Mouse (Mus musculus) neural tube, embryonic 13.5 days (tissue): ENCODE data around the gene 4930544D05Rik. TPM values are rescaled to one million over a fixed set of nuclear protein-coding genes. Genes with fewer than 3 reads are reported as not detected.

Experiments used
- ATAC-seq: fragments of 200-750 bp; cut with Nextera tagmentation; 2 replicates; pipeline ENCODE4 v1.8.0; 2017; ENCODE audit warnings: low read depth, mild to moderate bottlenecking, moderate TSS enrichment, moderate library complexity
- H3K27ac ChIP-seq: fragments of 300-500 bp; sonication (generic); replicated peaks from 2 replicates; pipeline ENCODE4 v1.5.1; 2015; ENCODE audit warnings: moderate library complexity, mild to moderate bottlenecking, inconsistent platforms
- H3K27me3 ChIP-seq: fragments of 300-500 bp; sonication (generic); 2 replicates; pipeline ENCODE4 v1.6.1; 2015; ENCODE audit warnings: mild to moderate bottlenecking, inconsistent platforms
- H3K36me3 ChIP-seq: fragments of 300-500 bp; sonication (generic); 2 replicates; pipeline ENCODE4 v1.6.1; 2015; ENCODE audit warnings: mild to moderate bottlenecking, inconsistent platforms
- H3K4me1 ChIP-seq: fragments of 300-500 bp; sonication (generic); replicated peaks from 2 replicates; pipeline ENCODE4 v1.6.1; 2015; ENCODE audit warnings: inconsistent platforms
- H3K4me2 ChIP-seq: fragments of 300-500 bp; sonication (generic); 2 replicates; pipeline ENCODE4 v1.6.1; 2015; ENCODE audit warnings: inconsistent platforms, mild to moderate bottlenecking, moderate library complexity
- H3K4me3 ChIP-seq: fragments of 300-500 bp; sonication (generic); 2 replicates; pipeline ENCODE4 v1.5.1; 2015; ENCODE audit warnings: mild to moderate bottlenecking, inconsistent platforms
- H3K9ac ChIP-seq: fragments of 300-500 bp; sonication (generic); 2 replicates; pipeline ENCODE4 v1.6.1; 2015; ENCODE audit warnings: moderate library complexity, mild to moderate bottlenecking, inconsistent platforms
- H3K9me3 ChIP-seq: fragments of 300-500 bp; sonication (generic); 2 replicates; pipeline ENCODE4 v1.6.1; 2016; ENCODE audit warnings: inconsistent platforms
- WGBS: fragments of 180-500 bp; shearing (Covaris S2); methylation state at CpG from one replicate; pipeline ENCODE4 v1.1.7; 2015; 5-methylcytosine and 5-hydroxymethylcytosine counted together
- polyA plus RNA-seq: library from polyadenylated mRNA; unstranded; fragments of >200 nt; fragmentation: Nextera tagmentation; extraction: Ambion mirVana; gene quantifications from 2 replicates; pipeline ENCODE4 v1.2.1, GENCODE M21; 2015

The 4930544D05Rik gene
- polyA plus RNA-seq, 1 experiment from 2014 or later: not detected

DNA sequence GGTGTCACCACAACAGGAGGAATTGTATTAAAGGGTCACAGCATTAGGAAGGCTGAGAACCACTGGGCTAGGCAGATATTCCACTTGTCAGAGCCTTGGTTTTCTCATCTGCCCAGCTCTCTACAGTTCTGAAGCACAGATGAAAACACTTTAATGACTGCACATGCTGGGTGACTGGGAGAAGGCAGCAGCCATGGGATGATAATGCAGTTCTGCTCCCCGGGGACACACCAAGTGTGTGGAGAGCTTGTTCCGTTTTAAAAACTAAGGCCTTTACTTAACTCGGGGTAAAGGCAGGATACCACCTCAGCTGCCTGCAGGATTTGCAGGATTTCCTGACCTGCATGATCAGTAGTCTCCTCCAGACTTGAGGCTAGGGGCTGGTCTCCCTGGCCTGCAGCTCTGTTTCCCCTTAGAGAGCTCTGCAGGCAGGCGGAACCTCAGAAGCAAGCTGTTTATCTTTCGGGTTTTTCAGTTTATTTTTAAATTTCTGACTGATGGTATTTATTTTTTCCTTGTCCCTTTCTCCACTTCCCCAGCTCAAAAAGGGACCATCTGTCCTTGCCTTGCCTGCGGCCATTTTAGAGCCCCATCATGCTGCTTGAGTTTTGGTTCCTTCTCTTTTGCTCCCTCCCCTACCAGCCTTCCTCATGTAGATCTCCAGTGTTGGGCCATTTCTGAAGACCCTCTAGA is 32.5 kb upstream of the 4930544D05Rik start:
- no peak overlapping the region for H3K4me3 ChIP-seq
- H3K4me1 ChIP-seq: peaks cover 64% of the 10 kb centered on the region
- H3K9me3 ChIP-seq: no peaks in the 10 kb centered on the region
- H3K36me3 ChIP-seq: no peaks in the 10 kb centered on the region
- ATAC-seq: no peak
- H3K27ac ChIP-seq: peak overlapping the region; percentile 46; the same call in 1 of the 2 replicates
- no peaks in the 10 kb centered on the region for H3K27me3 ChIP-seq
- WGBS: 65% methylated on average over 6 of the region's 6 CpGs
- H3K9ac ChIP-seq: peak overlapping the region; percentile 26; the same call in 1 of the 2 replicates
- H3K4me2 ChIP-seq: no peak overlapping the region

DNA sequence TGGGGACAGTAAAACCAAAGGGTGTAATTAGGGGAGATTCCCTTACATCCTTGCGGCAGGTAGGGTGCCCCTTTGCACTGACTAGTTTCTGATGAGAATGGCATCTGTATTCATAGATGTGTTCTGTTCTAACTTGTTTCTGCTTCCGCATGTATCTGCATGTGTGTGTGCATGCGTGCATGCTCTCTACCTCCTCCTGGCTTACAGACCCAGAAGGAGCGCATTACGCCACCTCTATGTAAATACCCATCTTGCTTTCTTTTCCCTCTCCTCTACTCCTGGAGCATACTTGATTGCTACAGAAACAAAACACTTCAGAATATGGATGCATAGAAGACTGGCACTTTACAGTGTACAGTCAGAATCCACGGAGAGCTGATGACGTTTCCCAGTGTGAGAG is 31.9 kb upstream of the 4930544D05Rik start:
- Histone ChIP-seq H3K36me3 (no peaks in the 10 kb centered on the region), H3K27ac (peak overlapping the region; percentile 46; the same call in 1 of the 2 replicates), H3K4me1 (peaks cover 58% of the 10 kb centered on the region), H3K9me3 (no peaks in the 10 kb centered on the region), H3K27me3 (no peaks in the 10 kb centered on the region), H3K4me2 (no peak overlapping the region), H3K4me3 (no peak overlapping the region), H3K9ac (peak overlapping the region; percentile 26; the same call in 1 of the 2 replicates)
- 94% methylated on average over 7 of the region's 7 CpGs for WGBS
- ATAC-seq: no peak

DNA sequence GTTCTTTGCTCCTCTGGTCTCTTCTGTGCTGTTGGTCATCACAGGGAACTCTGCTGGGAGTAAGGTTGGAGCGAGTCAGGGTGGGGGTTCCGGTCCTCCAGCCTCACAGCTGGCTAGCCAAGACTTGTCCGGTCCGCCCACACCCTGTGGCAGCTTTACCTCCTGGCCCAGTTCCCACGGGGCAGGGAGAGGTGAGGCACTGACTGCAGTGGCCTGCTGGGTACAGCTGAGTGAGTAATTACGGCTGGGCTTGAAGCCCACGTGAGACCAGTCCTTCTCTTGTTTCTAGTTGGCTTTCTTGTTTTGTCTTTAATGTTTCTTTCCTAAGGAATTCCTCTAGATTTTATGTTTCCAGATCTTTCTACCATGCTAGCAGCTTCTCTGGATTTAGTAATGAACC is 30.2 kb upstream of the 4930544D05Rik start:
- Histone ChIP-seq H3K4me2 (no peak overlapping the region; the same call in 1 of the 2 replicates), H3K9ac (no peak overlapping the region), H3K36me3 (no peaks in the 10 kb centered on the region), H3K9me3 (no peaks in the 10 kb centered on the region), H3K4me1 (peaks cover 48% of the 10 kb centered on the region), H3K4me3 (no peak overlapping the region), H3K27ac (peak overlapping the region; percentile 54), H3K27me3 (no peaks in the 10 kb centered on the region)
- peak; percentile 69; the same call in 1 of the 2 replicates for ATAC-seq
- 31% methylated on average over 7 of the region's 7 CpGs for WGBS

DNA sequence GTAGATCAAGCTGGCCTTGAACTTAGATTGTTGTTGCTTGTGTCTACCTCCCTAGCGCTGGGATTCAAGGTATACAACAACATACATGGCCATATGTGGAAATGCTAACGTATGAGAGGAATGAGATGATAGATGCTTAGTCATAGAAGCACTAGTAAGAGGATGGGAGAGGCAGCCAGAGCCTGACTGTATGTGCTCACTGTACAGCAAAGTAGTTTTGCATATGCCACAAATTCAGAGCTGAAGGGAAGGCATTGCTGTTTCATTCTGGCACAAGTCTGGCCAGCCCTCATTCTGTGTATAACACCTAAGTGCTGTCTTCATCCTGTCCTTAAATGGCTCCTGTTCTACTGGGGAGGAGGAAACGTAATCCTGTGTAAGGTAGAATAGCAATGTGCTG is 29.4 kb upstream of the 4930544D05Rik start:
- Histone ChIP-seq H3K4me1 (peaks cover 48% of the 10 kb centered on the region), H3K27ac (no peak overlapping the region), H3K4me3 (no peak overlapping the region), H3K36me3 (no peaks in the 10 kb centered on the region), H3K4me2 (no peak overlapping the region), H3K27me3 (no peaks in the 10 kb centered on the region), H3K9me3 (no peaks in the 10 kb centered on the region), H3K9ac (no peak overlapping the region)
- no peak for ATAC-seq
- 88% methylated on average over 3 of the region's 3 CpGs for WGBS

DNA sequence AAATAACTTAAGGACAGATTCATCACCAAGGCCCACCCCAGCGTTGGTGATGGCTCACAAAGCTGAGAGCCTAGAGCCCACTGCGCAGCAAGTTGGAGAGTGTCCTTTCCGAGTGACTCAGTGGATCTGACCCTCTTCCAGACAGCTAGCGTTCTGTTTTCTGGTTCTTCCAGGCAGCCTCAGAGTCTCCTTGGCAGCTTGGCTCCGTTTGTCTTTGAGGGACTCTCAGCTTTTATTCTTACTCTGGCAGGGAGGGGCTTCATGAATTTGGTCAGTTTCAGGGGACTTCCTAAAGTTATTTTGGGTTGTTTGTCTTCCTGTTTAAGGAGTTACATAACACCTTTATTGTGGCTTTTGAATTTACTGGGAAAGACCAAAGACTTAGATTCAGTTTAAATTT is 28.7 kb upstream of the 4930544D05Rik start:
- H3K27ac ChIP-seq: no peak overlapping the region
- H3K4me2 ChIP-seq: no peak overlapping the region
- H3K4me1 ChIP-seq: peaks cover 47% of the 10 kb centered on the region
- H3K4me3 ChIP-seq: no peak overlapping the region
- no peak for ATAC-seq
- WGBS: 84% methylated on average over 5 of the region's 5 CpGs
- H3K27me3 ChIP-seq: no peaks in the 10 kb centered on the region
- no peak overlapping the region for H3K9ac ChIP-seq
- H3K9me3 ChIP-seq: no peaks in the 10 kb centered on the region
- H3K36me3 ChIP-seq: no peaks in the 10 kb centered on the region

DNA sequence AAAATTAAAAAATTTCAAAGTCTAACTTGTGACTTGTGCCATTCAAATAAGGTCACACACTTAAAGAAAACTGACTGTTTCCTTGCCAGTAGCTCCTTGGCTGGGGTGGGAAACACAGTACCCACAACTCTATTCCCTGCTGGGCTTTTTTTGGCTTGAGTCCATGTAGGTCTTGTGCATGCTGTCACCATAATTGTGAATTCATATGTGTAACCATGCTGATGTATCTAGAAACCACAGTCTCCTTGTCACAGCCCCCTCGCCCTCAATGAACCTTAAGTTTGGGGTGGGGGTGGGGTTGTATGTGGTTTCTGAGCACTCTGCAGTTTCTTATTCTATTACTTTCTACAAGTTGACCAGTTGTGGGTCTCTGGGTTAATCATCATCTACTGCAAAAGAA is 23.9 kb upstream of the 4930544D05Rik start:
- Histone ChIP-seq H3K4me2 (no peak overlapping the region), H3K4me3 (no peak overlapping the region), H3K27me3 (no peaks in the 10 kb centered on the region), H3K4me1 (peaks cover 14% of the 10 kb centered on the region), H3K9me3 (no peaks in the 10 kb centered on the region), H3K9ac (no peak overlapping the region), H3K36me3 (no peaks in the 10 kb centered on the region), H3K27ac (no peak overlapping the region)
- WGBS: 90% methylated on average over 1 of the region's 1 CpGs
- ATAC-seq: no peak

DNA sequence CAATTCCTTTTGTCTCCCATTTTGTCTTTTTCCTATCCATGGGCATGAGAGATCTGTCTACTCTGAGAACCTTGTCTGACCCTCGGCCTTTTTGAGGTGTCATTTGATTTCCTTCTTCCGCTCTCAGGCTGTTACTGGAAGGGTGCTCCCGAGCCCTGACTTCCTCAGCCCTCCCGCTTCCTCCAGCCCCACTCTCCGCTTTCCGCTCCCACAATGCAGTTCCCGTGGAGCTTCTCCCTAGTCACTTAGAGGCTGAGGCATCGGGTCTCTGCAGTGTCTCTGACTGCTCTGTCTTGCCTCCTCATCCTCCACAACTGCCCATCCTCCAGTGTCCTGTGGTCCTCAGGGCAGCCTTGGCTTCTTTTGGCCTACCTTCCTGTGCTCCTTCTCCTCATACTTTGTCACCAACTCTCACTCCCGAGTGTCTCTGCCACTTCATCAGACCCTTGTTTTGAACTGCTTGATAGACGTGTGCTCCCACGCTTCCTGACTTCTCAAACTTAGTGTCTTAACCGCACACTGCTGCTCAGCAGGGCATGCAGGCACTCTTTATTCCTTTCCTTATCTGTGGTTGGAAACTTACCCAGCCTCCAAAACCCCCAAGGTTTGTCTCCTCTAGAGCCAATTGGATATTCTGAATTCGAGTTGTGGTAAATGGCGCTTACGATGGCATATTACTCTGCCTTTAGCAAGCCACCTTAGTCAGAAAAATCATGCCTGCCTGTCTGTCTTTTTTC is 21.2 kb upstream of the 4930544D05Rik start:
- Histone ChIP-seq H3K4me3 (no peak overlapping the region), H3K27ac (no peak overlapping the region), H3K9ac (no peak overlapping the region), H3K27me3 (no peaks in the 10 kb centered on the region), H3K9me3 (no peaks in the 10 kb centered on the region), H3K4me2 (no peak overlapping the region), H3K36me3 (peaks cover 19% of the 10 kb centered on the region), H3K4me1 (peaks cover 16% of the 10 kb centered on the region)
- WGBS: 85% methylated on average over 15 of the region's 15 CpGs
- ATAC-seq: no peak

DNA sequence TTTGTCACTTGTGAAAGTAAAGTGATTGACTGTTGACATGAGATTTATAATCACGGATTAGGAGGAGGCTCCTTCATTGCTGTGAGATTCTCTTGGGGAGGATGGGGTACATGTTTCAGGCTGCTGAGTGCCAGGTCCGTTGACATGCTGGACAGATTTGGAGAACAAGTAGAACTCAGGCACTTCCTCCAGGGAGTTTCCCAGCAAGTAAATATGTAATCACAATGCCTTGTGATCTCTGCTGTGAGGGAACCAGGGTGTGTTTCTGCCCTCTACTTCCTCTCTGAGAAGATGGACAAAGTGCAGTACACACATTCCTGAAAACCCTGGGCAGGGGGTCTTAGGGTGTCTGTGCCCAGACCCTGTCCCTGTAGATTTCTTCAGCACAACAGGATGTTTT is 20.0 kb upstream of the 4930544D05Rik start:
- H3K27me3 ChIP-seq: no peaks in the 10 kb centered on the region
- H3K4me2 ChIP-seq: no peak overlapping the region
- no peak for ATAC-seq
- peaks cover 26% of the 10 kb centered on the region for H3K36me3 ChIP-seq
- peaks cover 16% of the 10 kb centered on the region for H3K4me1 ChIP-seq
- peak overlapping the region; percentile 15; the same call in 1 of the 2 replicates for H3K27ac ChIP-seq
- H3K9me3 ChIP-seq: no peaks in the 10 kb centered on the region
- H3K9ac ChIP-seq: no peak overlapping the region
- no peak overlapping the region for H3K4me3 ChIP-seq
- WGBS: 74% methylated on average over 2 of the region's 2 CpGs

DNA sequence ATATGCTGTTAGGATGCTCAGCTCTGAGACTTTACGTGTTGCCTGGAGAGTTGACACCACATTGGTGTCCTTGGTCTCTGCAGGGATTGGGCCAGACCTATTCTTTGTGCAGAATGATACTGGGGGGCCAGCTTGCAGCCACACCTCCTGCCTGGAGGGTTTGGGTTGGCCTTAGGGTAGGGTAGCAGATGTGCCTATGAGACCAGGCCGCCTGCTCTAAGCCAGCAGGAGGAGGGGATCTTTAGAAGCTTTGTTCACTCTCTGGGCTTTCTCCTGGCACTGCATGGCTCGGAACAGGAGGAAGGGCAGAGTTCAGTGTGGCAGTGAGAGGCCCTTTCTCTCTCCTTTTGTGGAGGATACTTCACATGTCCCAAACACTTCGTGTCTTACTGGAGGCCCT is 19.6 kb upstream of the 4930544D05Rik start:
- ATAC-seq: no peak
- H3K27ac ChIP-seq: peak overlapping the region; percentile 52
- H3K9ac ChIP-seq: no peak overlapping the region
- WGBS: 40% methylated on average over 4 of the region's 4 CpGs
- peaks cover 26% of the 10 kb centered on the region for H3K36me3 ChIP-seq
- no peaks in the 10 kb centered on the region for H3K9me3 ChIP-seq
- no peaks in the 10 kb centered on the region for H3K27me3 ChIP-seq
- H3K4me3 ChIP-seq: no peak overlapping the region
- peaks cover 16% of the 10 kb centered on the region for H3K4me1 ChIP-seq
- H3K4me2 ChIP-seq: no peak overlapping the region

DNA sequence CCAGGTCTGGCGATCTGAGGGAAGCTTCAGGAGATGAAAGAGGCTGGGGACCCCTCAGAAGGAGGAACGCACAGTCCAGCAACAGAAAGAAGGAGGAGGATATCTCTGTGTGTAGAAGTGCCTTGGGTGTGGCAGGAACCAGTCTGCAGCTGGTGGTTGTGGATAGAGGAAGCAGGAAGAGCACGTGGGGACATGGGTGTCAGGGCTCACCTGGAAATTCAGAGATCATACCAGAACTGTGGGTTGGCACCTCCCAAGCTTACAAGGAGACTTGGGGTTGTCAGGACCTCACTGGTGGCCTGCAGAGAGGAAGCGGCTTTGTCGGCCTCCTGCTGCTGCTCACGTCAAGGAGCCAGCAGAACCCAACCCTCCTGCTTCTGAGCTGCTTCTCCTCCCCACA is 18.3 kb upstream of the 4930544D05Rik start:
- H3K27me3 ChIP-seq: no peaks in the 10 kb centered on the region
- peaks cover 36% of the 10 kb centered on the region for H3K36me3 ChIP-seq
- H3K4me3 ChIP-seq: no peak overlapping the region
- H3K4me2 ChIP-seq: no peak overlapping the region
- ATAC-seq: no peak
- H3K4me1 ChIP-seq: peaks cover 16% of the 10 kb centered on the region
- 89% methylated on average over 6 of the region's 6 CpGs for WGBS
- no peaks in the 10 kb centered on the region for H3K9me3 ChIP-seq
- no peak overlapping the region for H3K27ac ChIP-seq
- H3K9ac ChIP-seq: no peak overlapping the region

DNA sequence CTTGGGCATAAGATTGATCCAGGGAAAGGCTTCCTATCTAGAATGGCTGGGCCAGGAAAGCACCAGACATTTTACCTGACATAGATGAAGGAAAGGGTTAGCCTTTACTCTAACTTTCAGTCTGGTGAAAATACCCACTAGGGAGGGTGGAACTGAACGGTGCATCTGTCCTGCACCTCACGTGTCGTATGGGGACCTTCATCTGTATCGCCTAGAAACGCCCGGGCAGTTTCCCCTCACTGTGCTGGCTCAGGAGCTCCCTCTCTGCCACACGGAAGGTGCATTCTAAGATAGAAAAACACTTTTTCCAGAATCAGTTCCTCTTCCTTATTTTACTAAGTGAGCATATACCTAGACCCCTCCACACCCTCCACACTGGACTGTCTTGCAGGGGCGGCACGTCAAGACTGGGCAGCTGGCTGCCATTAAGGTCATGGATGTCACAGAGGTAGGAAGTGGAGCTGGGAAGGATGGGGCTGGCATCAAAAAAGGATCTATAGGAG is 17.1 kb upstream of the 4930544D05Rik start:
- Histone ChIP-seq H3K4me2 (no peak overlapping the region), H3K4me1 (peaks cover 16% of the 10 kb centered on the region), H3K9me3 (no peaks in the 10 kb centered on the region), H3K27ac (no peak overlapping the region), H3K9ac (no peak overlapping the region), H3K27me3 (no peaks in the 10 kb centered on the region), H3K4me3 (no peak overlapping the region), H3K36me3 (peaks cover 44% of the 10 kb centered on the region)
- ATAC-seq: no peak
- WGBS: 91% methylated on average over 9 of the region's 9 CpGs

DNA sequence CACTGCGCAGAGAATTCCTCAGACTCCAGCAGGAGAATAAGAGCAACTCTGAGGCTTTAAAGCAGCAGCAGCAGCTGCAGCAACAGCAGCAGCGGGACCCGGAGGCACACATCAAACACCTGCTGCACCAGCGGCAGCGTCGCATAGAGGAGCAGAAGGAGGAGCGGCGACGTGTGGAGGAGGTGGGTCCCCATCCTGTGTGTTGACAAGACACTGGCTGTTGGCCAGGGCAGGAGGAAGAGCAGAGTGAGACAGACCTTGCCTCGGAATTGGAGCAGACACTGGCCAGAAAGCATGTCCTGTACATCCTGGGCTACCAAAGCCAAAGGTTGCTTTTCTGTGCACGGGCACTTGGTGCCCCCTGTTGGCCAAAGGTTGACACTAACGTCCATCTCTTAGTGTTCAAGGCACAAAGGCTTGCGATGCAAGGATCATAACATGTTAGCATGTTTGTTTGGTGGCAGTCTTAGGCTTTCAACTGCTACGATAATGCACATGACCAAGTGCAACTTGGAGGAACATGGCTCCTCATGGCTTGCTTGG is 10.6 kb upstream of the 4930544D05Rik start:
- Histone ChIP-seq H3K4me1 (no peaks in the 10 kb centered on the region), H3K27ac (no peak overlapping the region), H3K9ac (no peak overlapping the region), H3K27me3 (no peaks in the 10 kb centered on the region), H3K4me3 (no peak overlapping the region), H3K4me2 (no peak overlapping the region), H3K9me3 (no peaks in the 10 kb centered on the region), H3K36me3 (peaks cover 84% of the 10 kb centered on the region)
- WGBS: 60% methylated on average over 14 of the region's 14 CpGs
- ATAC-seq: peak; percentile 62; the same call in 1 of the 2 replicates
